14 mouse cellular contexts compared by ENCODE assay signal in genomic region chr5:117181921-117182320, GRCm38 (mm10).
DNase-seq lines count a peak whose midpoint lies in the region; ATAC-seq and TF ChIP-seq lines count a peak whose summit lies in the region.
"Had no signal": no experiment of that assay in that cellular context is flagged by ENCODE, and none has a peak within 500 bp of the region (broad histone marks: within the 10 kb centered on the region; RNA-seq: fewer than 3 reads in every experiment).

No protein-coding gene starts in this region.

- TF ChIP-seq CTCF in kidney, adult 2 months (conservative IDR thresholded peaks at IDR 0.05; ENCODE audit: insufficient read depth, insufficient read length, low read depth, low read length): no peak
- TF ChIP-seq CTCF in intestine, postnatal 0 days (IDR thresholded peaks at IDR 0.05; ENCODE audit: low read depth): no peak

- no peak for ATAC-seq in kidney, embryonic 14.5 days (ENCODE audit: low FRiP score, low TSS enrichment)
- no peak for ATAC-seq in intestine, postnatal 0 days
- ATAC-seq: forebrain, postnatal 0 days had no signal

- WGBS in kidney, adult 2 months: 28% methylated on average over 5 of the region's 5 CpGs
- 16% methylated on average over 5 of the region's 5 CpGs for WGBS in kidney, embryonic 14.5 days
- 67% methylated on average over 5 of the region's 5 CpGs for WGBS in intestine, postnatal 0 days

- H3K4me1 ChIP-seq in kidney, adult 2 months (ENCODE audit: control insufficient read depth, insufficient read depth, low read length): no peaks in the 10 kb centered on the region
- H3K4me1 ChIP-seq in kidney, embryonic 14.5 days (ENCODE audit: control insufficient read depth, insufficient read depth, low read length): no peaks in the 10 kb centered on the region
- H3K4me1 ChIP-seq in intestine, postnatal 0 days (replicated peaks; ENCODE audit: control insufficient read depth, insufficient read depth, low read length): no peaks in the 10 kb centered on the region; the same call in 1 of the 2 replicates

- H3K9me3 ChIP-seq in kidney, embryonic 14.5 days (ENCODE audit: control insufficient read depth, low read length): peaks cover 13% of the 10 kb centered on the region
- 0 out of 2 replicates have a peak, but pooled peaks cover 6% of the 10 kb centered on the region for H3K9me3 ChIP-seq in intestine, postnatal 0 days (ENCODE audit: control insufficient read depth)

- no peak for TF ChIP-seq POLR2A in kidney, adult 2 months (IDR thresholded peaks at IDR 0.05; ENCODE audit: low read depth, low read length)

- peaks cover 3% of the 10 kb centered on the region for H3K36me3 ChIP-seq in kidney, adult 2 months (ENCODE audit: control insufficient read depth, insufficient read depth, low read length)
- H3K36me3 ChIP-seq in kidney, embryonic 14.5 days (ENCODE audit: control insufficient read depth, insufficient read depth, low read length): no peaks in the 10 kb centered on the region
- H3K36me3 ChIP-seq in intestine, postnatal 0 days (ENCODE audit: control insufficient read depth, insufficient read depth): peaks cover 18% of the 10 kb centered on the region

- H3K27me3 ChIP-seq in kidney, adult 2 months (replicated peaks; ENCODE audit: control insufficient read depth, insufficient read depth, low read length): no peaks in the 10 kb centered on the region
- no peaks in the 10 kb centered on the region for H3K27me3 ChIP-seq in kidney, embryonic 14.5 days (ENCODE audit: control insufficient read depth, insufficient read depth, low read length)
- H3K27me3 ChIP-seq in intestine, postnatal 0 days (replicated peaks; ENCODE audit: control insufficient read depth, insufficient read depth, low read length): no peaks in the 10 kb centered on the region

- peak; percentile 46 for DNase-seq in kidney, adult 2 months
- peak; percentile 39 for DNase-seq in testis, postnatal 14 days (ENCODE audit: low spot score)
- no peak for DNase-seq in testis, postnatal 10 days (ENCODE audit: low spot score)
- no peak for DNase-seq in adrenal gland, adult 8-10 months
- no peak for DNase-seq in adrenal gland, postnatal 10 days
- DNase-seq: adrenal gland, postnatal 25 days; cerebellum, postnatal 10 days; forebrain, postnatal 0 days; lung, postnatal 10 days; retina, postnatal 1 day; thymus, adult 18-20 months had no signal

- H3K9ac ChIP-seq in kidney, embryonic 14.5 days (ENCODE audit: low read depth, low read length): no peak overlapping the region
- H3K9ac ChIP-seq in intestine, postnatal 0 days (ENCODE audit: low read depth, low read length): no peak overlapping the region
- H3K9ac ChIP-seq: forebrain, postnatal 0 days had no signal

- no peak overlapping the region for H3K4me3 ChIP-seq in kidney, adult 2 months (ENCODE audit: insufficient read depth, low read depth, low read length)
- no peak overlapping the region for H3K4me3 ChIP-seq in kidney, embryonic 14.5 days (ENCODE audit: low read length)
- no peak overlapping the region for H3K4me3 ChIP-seq in intestine, postnatal 0 days (ENCODE audit: low read depth, low read length)
- H3K4me3 ChIP-seq: midbrain, embryonic 10.5 days had no signal

- H3K27ac ChIP-seq in kidney, adult 2 months (ENCODE audit: insufficient read depth, low read depth, low read length): peak overlapping the region; percentile 16; the same call in 1 of the 2 replicates
- H3K27ac ChIP-seq in kidney, embryonic 14.5 days (ENCODE audit: low read depth, low read length): no peak overlapping the region; the same call in 1 of the 2 replicates
- H3K27ac ChIP-seq in intestine, postnatal 0 days (ENCODE audit: low read depth, low read length): 0 out of 2 replicates have a peak overlapping the region, but pooled peaks have one; percentile 46
- H3K27ac ChIP-seq: midbrain, embryonic 10.5 days had no signal

- H3K4me2 ChIP-seq in kidney, embryonic 14.5 days (replicated peaks; ENCODE audit: low read depth, low read length): no peak overlapping the region
- no peak overlapping the region for H3K4me2 ChIP-seq in intestine, postnatal 0 days (replicated peaks; ENCODE audit: low read depth)

Comparison
In these comparisons a context has a peak if more than half of its experiments do, and no peak if none do; other contexts are left out.
1. DNase-seq: peak in kidney, adult 2 months (single experiment) and testis, postnatal 14 days (single experiment); none in testis, postnatal 10 days (single experiment), adrenal gland, adult 8-10 months (single experiment) and adrenal gland, postnatal 10 days (single experiment).